Mouse (Mus musculus) embryonic stem cell, embryonic (primary cell): ENCODE results near the gene Ppef2.

Experiments used
- CTCF ChIA-PET, 4 experiments: fragments of 300-600 bp in 2 of 4; fragments of 350-600 bp in 2 of 4; sonication (Branson Sonifier 250); formaldehyde crosslinking; loops; one replicate each; lab custom pipeline; 2022; ENCODE audit warnings: inconsistent platforms in 2 of 4; lab: Charles Lee
- POLR2A ChIA-PET, 4 experiments: fragments of 300-600 bp in 2 of 4; fragments of 350-600 bp in 2 of 4; sonication (Branson Sonifier 250); formaldehyde crosslinking; loops; one replicate each; lab custom pipeline; 2022; ENCODE audit warnings: antibody characterized with exemption in 4 of 4, inconsistent platforms in 1 of 4; lab: Charles Lee

The Ppef2 gene

DNA sequence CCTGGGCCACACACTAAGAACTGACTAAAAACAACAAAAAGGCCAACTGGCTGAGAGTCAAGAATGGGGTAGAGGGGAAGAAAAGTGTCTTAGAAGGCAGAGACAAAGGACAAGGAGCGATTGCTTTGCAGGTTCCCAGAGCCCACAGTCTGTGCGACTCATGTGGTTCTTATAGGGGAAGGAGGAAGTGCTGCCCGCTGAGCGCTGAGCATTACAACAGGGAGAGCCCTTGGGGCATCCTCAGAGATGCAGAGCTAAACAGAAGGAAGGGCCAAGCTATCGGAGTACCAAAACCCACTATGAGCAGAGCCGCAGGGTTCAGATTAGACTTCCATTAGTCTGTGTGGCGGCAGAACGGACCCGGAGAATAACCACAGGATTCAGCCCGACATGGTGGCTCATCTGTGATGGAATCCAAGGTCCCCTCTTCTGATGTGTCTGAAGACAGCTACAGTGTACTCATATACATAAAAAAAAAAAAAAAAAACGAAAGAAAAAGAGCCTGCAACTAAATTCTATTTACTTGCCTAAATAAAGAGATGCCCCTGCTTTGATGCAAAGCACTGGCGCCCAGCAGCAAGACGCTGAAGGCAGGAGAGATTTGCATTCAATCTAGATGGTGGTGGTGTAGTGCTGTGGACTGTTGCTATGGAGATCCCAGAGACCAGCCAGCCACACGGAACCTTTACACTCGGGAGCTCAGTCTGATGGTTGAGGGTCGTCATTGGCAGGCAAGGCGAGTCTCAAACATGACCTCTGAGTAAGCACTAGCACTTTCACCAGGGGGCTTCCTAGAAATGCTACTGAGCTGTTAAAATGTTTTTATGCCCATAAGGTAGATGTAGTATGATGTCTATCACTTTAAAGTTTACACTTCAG lies 36.9 kb downstream of the Ppef2 start:
- CTCF ChIA-PET = interaction anchor here in 2 of 4 experiments (0.6 to 1.6 kb wide), 3 partner anchors 23 to 151 kb away, joined by 3 to 6 read pairs (median 3); no protein-coding TSS in a partner anchor
- POLR2A ChIA-PET = interaction anchor here (0.6 to 2.9 kb wide), 20 partner anchors 9 to 145 kb away, joined by 3 to 16 read pairs (median 4); partner anchors contain the start of gene Naaa (in 1 of the 4)

DNA sequence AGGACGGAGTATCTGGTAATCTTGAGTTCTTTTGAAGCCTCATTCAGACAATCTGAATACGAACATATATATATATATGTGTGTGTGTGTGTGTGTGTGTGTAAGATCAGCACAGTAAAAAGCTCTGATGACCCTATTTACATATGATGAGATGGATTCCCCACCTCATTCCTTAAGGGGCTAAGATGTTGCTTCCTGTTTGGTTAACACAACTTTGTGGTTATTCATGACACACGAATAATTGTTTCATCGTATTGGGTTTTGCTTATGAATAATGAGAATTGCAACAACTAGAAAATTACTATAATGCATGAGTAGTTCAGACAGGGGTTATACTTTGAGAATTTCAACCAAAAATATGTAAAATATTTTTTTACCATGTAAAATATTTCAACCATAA lies 40.8 kb downstream of the Ppef2 start, which contains the start of gene U90926:
U90926 (minus strand) TSS at position 101 of the 400 bp plus-strand sequence.
- POLR2A ChIA-PET = interaction anchor here in 1 of 4 experiments (1.1 kb wide), 1 partner anchor 57 kb away, joined by 4 read pairs; no protein-coding TSS in a partner anchor
- CTCF ChIA-PET = no interaction called here

DNA sequence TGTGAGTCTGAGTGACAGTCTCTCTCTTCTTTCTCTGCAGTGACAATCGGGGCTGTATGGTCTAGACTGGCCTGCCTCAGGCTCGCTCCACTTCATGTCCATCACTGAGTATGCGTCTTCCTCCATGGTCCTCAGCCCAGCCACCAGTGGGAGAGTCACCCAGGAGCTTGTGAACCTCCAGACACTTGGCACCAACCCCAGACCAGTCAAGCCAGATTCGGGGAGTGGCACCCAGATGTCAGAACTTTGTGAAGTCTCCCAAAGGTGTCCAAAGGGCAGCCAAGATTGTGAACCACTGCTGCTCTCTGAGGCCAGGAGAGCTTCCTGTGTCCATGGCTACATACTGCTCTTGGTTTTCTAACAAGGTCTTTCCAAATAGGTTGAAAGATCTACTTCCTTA lies 43.8 kb downstream of the Ppef2 start:
- POLR2A ChIA-PET = interaction anchor here in 1 of 4 experiments (1.0 kb wide), 1 partner anchor 28 kb away, joined by 3 read pairs; no protein-coding TSS in a partner anchor
- CTCF ChIA-PET = interaction anchor here in 1 of 4 experiments (1.4 kb wide), 1 partner anchor 16 kb away, joined by 3 read pairs; no protein-coding TSS in a partner anchor

DNA sequence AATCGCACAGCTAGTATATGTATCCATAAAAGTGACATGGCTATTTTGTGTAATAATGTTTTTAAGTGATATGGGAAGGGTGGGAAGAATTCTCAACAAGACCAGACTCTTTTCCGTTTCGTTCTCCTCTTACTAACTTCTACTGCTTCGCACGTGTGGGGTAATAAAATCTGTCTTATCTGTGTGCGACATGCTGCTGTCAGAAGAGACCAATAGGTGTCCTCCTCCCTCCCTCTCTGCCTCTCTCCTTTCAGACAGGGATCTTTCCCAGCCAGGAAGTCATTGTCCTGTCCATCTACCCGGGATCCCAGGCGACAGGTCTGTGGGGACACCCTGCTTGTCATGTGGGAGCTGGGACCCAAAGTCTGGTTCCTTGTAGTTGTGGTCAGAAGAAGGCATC lies 45.9 kb downstream of the Ppef2 start:
- ChIA-PET POLR2A (interaction anchor here in 2 of 4 experiments (0.5 to 1.4 kb wide), 7 partner anchors 15 to 295 kb away, joined by 3 read pairs; partner anchors contain the start of gene G3bp2 (in 1 of the 2)), CTCF (no interaction called here)

DNA sequence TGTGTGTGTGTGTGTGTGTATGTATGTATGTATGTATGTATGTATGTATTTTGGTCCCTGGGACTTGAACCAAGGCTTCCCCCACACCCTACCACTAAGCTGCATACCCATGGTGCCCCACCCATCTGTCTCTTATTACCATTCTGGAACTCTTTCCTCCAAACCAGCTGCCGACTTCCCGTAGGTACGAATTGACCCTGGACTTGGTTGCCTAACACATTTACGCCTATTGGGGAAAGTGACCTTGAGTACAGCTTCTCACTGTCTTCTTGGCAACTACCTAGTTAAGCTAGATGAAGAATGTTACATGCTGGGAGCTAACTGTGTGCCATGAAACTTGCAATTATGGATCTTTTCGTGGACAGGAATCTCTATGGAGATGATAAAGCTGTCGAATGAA lies 50.0 kb downstream of the Ppef2 start:
- CTCF ChIA-PET = interaction anchor here in 1 of 4 experiments (1.6 kb wide), 1 partner anchor 11 kb away, joined by 4 read pairs; no protein-coding TSS in a partner anchor
- POLR2A ChIA-PET = interaction anchor here in 3 of 4 experiments (0.6 to 2.7 kb wide), 6 partner anchors 12 to 157 kb away, joined by 3 to 16 read pairs (median 3); no protein-coding TSS in a partner anchor

DNA sequence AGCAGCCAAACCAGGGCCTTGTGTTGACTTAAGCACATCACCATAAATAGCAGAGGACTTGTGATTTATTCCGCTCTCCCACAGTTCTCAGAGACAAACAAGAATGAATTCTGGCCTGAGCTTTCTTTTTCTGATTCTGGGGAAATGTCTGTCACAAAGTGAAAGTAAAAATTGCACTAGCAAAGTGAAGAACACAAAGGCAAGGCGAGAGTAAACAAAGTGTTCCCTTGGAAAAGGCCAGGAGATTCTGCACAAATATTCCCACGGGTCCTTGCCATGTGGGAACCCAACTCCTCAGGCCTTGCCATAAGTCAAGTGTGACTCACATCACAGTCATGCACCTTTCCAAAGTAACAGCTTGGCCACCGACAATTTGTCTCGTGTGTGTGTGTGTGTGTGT lies 50.4 kb downstream of the Ppef2 start:
- POLR2A ChIA-PET = interaction anchor here in 3 of 4 experiments (0.6 to 2.7 kb wide), 5 partner anchors 14 to 157 kb away, joined by 3 to 16 read pairs (median 3); no protein-coding TSS in a partner anchor
- CTCF ChIA-PET = interaction anchor here in 2 of 4 experiments (1.2 to 1.6 kb wide), 2 partner anchors 10 kb away, joined by 3 to 4 read pairs; no protein-coding TSS in a partner anchor

DNA sequence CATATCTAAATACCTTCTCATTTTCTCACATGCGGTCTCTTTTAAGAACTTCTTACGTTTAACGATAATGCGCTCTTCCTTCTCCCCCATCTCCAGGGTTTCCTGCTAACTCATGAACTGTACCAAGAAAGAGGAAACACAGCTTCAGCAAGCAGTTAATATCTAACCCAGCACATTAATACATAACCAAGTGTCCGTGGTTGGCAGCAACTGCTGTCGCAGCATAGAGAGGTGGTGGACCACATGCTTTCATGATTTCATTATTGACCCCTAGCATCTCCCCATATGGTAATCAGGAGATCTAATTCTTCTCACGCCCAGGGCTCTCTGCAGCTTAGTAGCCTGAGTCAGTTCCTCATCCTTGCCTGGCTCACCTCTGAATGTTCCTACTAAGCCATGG lies 50.9 kb downstream of the Ppef2 start:
- CTCF ChIA-PET = interaction anchor here in 2 of 4 experiments (1.2 to 1.6 kb wide), 2 partner anchors 10 kb away, joined by 3 to 4 read pairs; no protein-coding TSS in a partner anchor

DNA sequence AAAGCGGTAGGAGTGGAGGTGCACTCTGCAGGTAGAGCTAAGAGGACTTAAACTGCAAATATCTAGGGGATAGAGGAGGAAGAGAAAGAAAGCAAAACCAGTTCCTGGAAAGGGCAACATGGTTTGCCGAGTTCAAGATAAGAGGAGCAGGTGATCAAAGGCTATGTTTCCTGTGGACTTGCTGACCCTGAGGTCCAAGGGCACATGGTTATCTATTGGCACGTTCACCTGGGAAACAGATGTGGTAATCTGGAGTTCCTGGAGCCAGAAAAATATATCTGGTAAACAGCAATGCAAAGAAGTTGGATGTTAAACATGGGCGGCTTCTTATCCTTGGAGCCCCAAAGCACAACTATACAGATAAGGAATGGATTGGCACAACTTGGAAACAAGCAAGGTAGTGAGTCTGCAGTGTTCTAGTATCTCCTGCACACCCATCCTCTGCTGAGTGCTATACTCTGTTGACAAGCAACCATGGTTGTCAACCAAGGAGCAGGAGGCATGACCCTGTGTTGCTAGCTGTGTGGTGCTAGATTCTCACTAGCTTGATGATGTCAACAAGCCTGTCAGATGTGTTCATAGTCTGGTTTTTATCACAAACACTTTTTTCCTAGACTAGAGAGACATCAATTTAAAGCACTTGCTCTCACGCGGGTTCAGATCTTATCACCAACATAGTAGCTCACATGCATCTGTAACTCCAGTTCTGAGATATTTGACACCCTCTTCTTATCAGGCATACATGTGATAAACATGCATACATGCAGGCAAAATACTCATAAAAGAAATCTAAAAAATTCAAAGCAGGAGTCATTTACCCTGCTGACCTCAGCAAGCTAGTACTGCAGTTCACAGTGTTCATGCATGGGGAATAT lies 51.7 kb downstream of the Ppef2 start:
- ChIA-PET POLR2A (interaction anchor here in 1 of 4 experiments (0.6 to 2.7 kb wide), 3 partner anchors 16 to 25 kb away, joined by 3 to 16 read pairs (median 3); no protein-coding TSS in a partner anchor), CTCF (interaction anchor here in 2 of 4 experiments (1.2 to 1.6 kb wide), 2 partner anchors 9 kb away, joined by 3 to 4 read pairs; no protein-coding TSS in a partner anchor)

More for the DNA sequence above, 50.9 kb downstream of the Ppef2 start:
- POLR2A ChIA-PET = interaction anchor here in 2 of 4 experiments (0.6 to 2.7 kb wide), 4 partner anchors 15 to 74 kb away, joined by 3 to 16 read pairs (median 3); no protein-coding TSS in a partner anchor

DNA sequence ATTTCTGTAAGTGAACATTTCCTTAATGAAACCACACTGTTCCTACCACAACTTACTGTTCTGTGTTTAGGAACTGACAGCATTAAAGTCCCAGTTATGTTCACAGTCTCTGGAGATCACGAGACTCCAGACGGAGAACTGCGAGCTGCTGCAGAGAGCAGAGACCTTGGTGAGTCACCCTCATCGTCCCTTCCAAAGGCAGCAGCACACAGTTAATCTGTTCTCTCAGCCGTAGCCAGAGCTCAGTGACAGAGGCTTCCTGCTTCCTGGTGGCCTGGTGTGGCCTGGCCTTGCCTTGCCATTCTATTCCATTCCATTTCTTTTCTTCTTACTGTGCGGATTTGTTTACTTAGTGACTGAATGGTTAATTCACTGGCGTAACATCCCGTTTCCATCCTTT lies 57.8 kb downstream of the Ppef2 start:
- ChIA-PET POLR2A (interaction anchor here in 2 of 4 experiments (0.7 to 1.1 kb wide), 2 partner anchors 9 to 79 kb away, joined by 4 to 5 read pairs; no protein-coding TSS in a partner anchor), CTCF (interaction anchor here in 1 of 4 experiments (0.7 kb wide), 1 partner anchor 85 kb away, joined by 4 read pairs; no protein-coding TSS in a partner anchor)

DNA sequence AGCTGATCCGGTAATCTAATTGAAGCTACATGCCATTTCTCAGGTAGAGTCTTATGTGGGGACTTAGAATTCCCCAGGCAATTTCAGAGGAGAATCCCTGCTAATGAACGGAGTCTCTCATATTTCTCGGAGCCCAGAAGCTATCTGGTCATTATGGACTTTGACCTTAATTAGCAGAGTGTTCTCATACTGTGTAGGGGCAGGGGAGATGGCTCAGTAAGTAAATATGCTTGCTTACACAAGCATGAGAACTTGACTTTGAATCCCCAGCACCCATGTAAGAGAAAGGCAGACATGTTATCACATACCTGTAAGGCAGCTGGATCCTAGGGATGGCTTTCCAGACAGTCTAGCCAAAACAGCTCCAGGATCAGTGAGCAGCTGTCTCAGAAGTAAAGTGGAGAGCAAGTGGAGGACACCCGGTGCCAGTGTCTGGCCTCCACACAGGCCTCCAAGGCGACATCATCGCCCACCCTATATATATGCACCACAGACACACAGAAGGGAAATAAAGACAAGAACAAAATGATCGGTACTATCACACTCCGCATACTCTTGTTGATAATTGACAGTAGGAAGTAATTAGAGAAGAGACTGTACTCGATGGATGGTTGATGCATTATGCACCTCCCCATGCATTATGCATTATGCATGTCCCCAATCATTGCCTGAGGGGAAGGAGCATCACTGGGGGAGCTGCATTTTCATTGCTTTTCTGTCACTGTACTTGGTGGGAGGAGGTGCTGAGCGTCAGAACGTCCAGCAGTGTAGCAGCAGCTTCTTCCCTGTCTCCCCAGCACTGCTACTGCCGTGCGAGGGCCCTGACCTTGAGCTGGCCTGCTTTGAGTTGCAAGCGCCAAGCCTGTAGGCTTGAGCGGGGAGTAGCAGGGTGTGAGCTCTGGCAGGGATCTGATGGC lies 58.9 kb downstream of the Ppef2 start:
- POLR2A ChIA-PET = interaction anchor here in 3 of 4 experiments (0.5 to 1.5 kb wide), 5 partner anchors 8 to 42 kb away, joined by 3 to 9 read pairs (median 4); no protein-coding TSS in a partner anchor
- CTCF ChIA-PET = interaction anchor here in 3 of 4 experiments (0.6 to 1.1 kb wide), 3 partner anchors 9 to 57 kb away, joined by 3 read pairs; no protein-coding TSS in a partner anchor

DNA sequence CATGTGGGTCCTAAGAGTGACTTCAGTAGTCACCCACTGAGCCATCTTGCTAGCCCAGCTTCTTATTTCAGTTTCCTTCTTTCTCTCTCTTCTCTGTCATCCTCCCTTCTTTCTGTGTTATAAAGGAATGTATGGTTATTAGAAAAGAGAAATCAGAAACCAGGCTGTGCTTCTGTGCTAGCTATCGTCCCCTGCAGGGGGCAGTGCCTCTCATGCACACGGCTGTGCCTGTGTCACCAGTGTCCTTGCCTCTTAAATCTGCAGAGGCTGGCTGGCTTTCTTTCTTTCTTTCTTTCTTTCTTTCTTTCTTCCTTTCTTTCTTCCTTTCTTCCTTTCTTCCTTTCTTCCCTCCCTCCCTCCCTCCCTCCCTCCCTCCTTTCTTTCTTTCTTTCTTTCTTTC lies 60.4 kb downstream of the Ppef2 start:
- CTCF ChIA-PET = interaction anchor here (0.5 to 1.4 kb wide), 14 partner anchors 9 to 207 kb away, joined by 3 to 11 read pairs (median 3); partner anchors contain the start of gene Naaa (in 1 of the 4)

DNA sequence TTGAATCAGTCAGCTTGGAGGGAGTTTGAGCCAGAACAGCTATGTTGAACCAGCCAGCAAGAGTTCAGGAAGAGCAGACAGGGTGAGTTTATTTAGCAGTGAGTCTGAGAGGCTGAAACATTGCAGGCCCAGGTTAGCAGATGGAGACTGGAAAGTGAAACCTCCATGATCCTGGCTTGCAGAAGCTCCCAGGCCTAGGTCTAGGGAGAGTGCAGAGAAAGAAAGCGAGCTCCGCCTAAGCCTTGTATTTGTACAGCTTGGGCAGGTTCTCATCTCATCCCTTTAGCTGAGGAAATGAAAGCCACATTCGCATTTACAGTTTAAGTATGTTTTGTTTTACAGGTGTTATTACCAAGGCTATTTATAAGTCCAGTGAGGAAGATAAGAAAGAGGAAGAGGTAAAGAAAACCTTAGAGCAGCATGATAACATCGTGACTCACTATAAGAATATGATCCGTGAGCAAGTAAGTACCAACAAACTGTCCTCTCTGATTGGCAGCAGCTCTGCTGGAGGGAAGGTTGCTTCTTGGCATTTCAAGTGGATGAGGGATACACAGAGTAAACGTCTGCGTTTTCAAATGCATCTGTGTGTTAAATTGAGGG lies 67.1 kb downstream of the Ppef2 start:
- ChIA-PET POLR2A (interaction anchor here in 2 of 4 experiments (0.6 to 1.7 kb wide), 3 partner anchors 8 to 21 kb away, joined by 3 to 4 read pairs (median 3); no protein-coding TSS in a partner anchor), CTCF (interaction anchor here in 2 of 4 experiments (0.6 to 1.1 kb wide), 3 partner anchors 8 to 539 kb away, joined by 3 read pairs; no protein-coding TSS in a partner anchor)

More for the DNA sequence above, 60.4 kb downstream of the Ppef2 start:
- POLR2A ChIA-PET = interaction anchor here in 2 of 4 experiments (0.6 to 1.0 kb wide), 5 partner anchors 14 to 152 kb away, joined by 3 to 5 read pairs (median 3); no protein-coding TSS in a partner anchor

DNA sequence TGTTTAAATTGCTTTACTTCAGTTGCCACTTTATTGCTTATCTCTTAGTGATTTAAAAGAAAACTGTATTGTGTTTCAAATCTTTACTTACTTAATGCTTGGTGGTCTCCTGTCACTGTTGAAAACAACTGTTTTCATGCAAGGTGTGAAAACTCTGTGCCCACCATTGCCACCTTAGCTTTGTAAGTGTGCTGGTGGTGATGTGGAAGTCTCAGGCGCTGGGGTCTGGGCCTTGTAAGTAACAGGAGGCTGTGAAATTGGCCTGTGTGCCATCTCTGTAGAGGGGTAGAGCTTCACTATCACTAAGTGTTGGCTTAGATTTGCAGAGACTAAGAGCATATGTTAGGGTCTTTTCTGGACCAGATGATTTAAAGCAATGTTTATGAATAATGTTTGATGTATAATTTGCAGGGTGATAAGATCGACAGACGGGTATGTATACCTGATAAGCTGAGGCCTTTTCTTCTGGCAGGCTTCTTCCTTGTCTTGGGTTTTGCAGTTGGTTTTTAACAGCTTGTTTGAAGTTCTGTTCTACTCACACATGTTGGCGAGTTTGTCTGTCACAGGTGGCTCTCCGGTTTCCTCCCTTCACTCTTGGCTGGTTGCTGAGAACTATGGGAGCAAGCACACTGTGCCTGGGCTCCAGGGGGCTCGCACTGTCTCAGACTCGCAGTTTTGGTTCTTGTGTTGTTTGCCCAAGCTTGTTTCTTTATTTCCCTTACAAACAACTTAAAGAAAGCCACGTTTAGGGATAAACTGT lies 72.8 kb downstream of the Ppef2 start:
- CTCF ChIA-PET = no interaction called here
- POLR2A ChIA-PET = interaction anchor here in 1 of 4 experiments (1.2 kb wide), 1 partner anchor 14 kb away, joined by 3 read pairs; no protein-coding TSS in a partner anchor
